14 mouse cellular contexts compared by ENCODE assay signal in genomic region chr1:168758835-168759234, GRCm38 (mm10).
DNase-seq lines count a peak whose midpoint lies in the region; ATAC-seq and TF ChIP-seq lines count a peak whose summit lies in the region.
"Had no signal": no experiment of that assay in that cellular context is flagged by ENCODE, and none has a peak within 500 bp of the region (broad histone marks: within the 10 kb centered on the region; RNA-seq: fewer than 3 reads in every experiment).

No protein-coding gene starts in this region.

- no peaks in the 10 kb centered on the region for H3K9me3 ChIP-seq in kidney, embryonic 16.5 days (ENCODE audit: low read length)
- H3K9me3 ChIP-seq: heart, embryonic 12.5 days; limb, embryonic 15.5 days; lung, embryonic 15.5 days had no signal

- no peak overlapping the region for H3K9ac ChIP-seq in kidney, embryonic 16.5 days (replicated peaks; ENCODE audit: low read length)
- H3K9ac ChIP-seq: heart, embryonic 12.5 days; limb, embryonic 15.5 days; lung, embryonic 15.5 days had no signal

- H3K27me3 ChIP-seq in kidney, embryonic 16.5 days (ENCODE audit: insufficient read depth, low read length), result no peaks in the 10 kb centered on the region
- H3K27me3 ChIP-seq: heart, embryonic 12.5 days; limb, embryonic 15.5 days; lung, embryonic 15.5 days had no signal

- no peaks in the 10 kb centered on the region for H3K4me1 ChIP-seq in kidney, embryonic 16.5 days (ENCODE audit: insufficient read depth, low read length)
- H3K4me1 ChIP-seq: lung, embryonic 15.5 days had no signal

- TF ChIP-seq CTCF in gastrocnemius, adult 2 months (IDR thresholded peaks at IDR 0.05), result peak; percentile 42

- H3K4me3 ChIP-seq in gastrocnemius, adult 2 months, result no peak overlapping the region
- no peak overlapping the region for H3K4me3 ChIP-seq in kidney, embryonic 16.5 days (ENCODE audit: low read length)
- H3K4me3 ChIP-seq: heart, embryonic 12.5 days; limb, embryonic 15.5 days; lung, embryonic 15.5 days had no signal

- intact Hi-C loops in gastrocnemius, adult 2 months (cut with DNase I), result loop anchor here (5.0 kb wide), 1 partner anchor 547 kb away; no protein-coding TSS in a partner anchor

- ATAC-seq in kidney, embryonic 16.5 days (ENCODE audit: low FRiP score, low TSS enrichment), result no peak
- no peak for ATAC-seq in cerebellum, adult (ENCODE audit: insufficient number of reproducible peaks, low FRiP score, low TSS enrichment)
- ATAC-seq: hindbrain, postnatal 0 days had no signal

- DNase-seq in gastrocnemius, adult 2 months, result peak; percentile 19
- DNase-seq in gastrocnemius, postnatal 4 days (ENCODE audit: low spot score in 2 of 2), result no peak
- peak; percentile 15 for DNase-seq in kidney, postnatal 14 days
- peak; percentile 15 for DNase-seq in adipocyte (ENCODE audit: low spot score)
- peak; percentile 10 for DNase-seq in skeletal muscle tissue, adult 2 months (ENCODE audit: low read depth, low spot score)
- DNase-seq: cerebellum, adult 9-11 months; gastrocnemius, postnatal 14 days; thymus, adult 2 months had no signal

- no peak overlapping the region for H3K4me2 ChIP-seq in kidney, embryonic 16.5 days (replicated peaks; ENCODE audit: low read depth, low read length)
- H3K4me2 ChIP-seq: heart, embryonic 12.5 days; limb, embryonic 15.5 days; lung, embryonic 15.5 days had no signal

- no peak overlapping the region for H3K27ac ChIP-seq in gastrocnemius, adult 2 months
- H3K27ac ChIP-seq in kidney, embryonic 16.5 days (ENCODE audit: low read length), result no peak overlapping the region
- H3K27ac ChIP-seq: hindbrain, postnatal 0 days; limb, embryonic 15.5 days; lung, embryonic 15.5 days had no signal

- no peaks in the 10 kb centered on the region for H3K36me3 ChIP-seq in kidney, embryonic 16.5 days (ENCODE audit: insufficient read depth, low read length)
- H3K36me3 ChIP-seq: heart, embryonic 12.5 days; limb, embryonic 15.5 days; lung, embryonic 15.5 days had no signal

- WGBS in kidney, embryonic 16.5 days, result 73% methylated on average over 2 of the region's 2 CpGs

Comparison
In these comparisons a context has a peak if more than half of its experiments do, and no peak if none do; other contexts are left out.
1. DNase-seq: peak in gastrocnemius, adult 2 months (single experiment), kidney, postnatal 14 days (single experiment), adipocyte (single experiment) and skeletal muscle tissue, adult 2 months (single experiment); none in gastrocnemius, postnatal 4 days (0 of 2).